Mouse (Mus musculus): ENCODE measurements around the gene Olfr543.

- TF ChIP-seq CTCF (IDR thresholded peaks at IDR 0.05; ENCODE audit: low read depth), result no peak
- no peak for TF ChIP-seq EP300 (optimal IDR thresholded peaks at IDR 0.05)
These were observed 26.6 kb upstream of the Olfr543 start for GRCm38 (mm10) chr7:102508066-102508465.
